Mouse (Mus musculus) embryonic facial prominence, embryonic 14.5 days (tissue): ENCODE measurements at regions not wholly inside any gene's neighbourhood (a gene's known extent, or its start where the extent isn't known, plus 50 kb on each side); places are given as distances from the start of the nearest gene placed in this dataset.

Experiments used
- ATAC-seq: fragments of 200-750 bp; cut with Nextera tagmentation; 2 replicates; pipeline ENCODE4 v1.8.0; 2017; ENCODE audit warnings: low read depth, moderate number of reproducible peaks, moderate TSS enrichment
- DNase-seq: peaks from one replicate; pipeline ENCODE4 v3.0.0-alpha.2; 2015; ENCODE audit warnings: low spot score
- H3K27ac ChIP-seq: fragments of 300-500 bp; sonication (generic); replicated peaks from 2 replicates; pipeline ENCODE4 v1.5.1; 2014; ENCODE audit warnings: low read depth, mild to moderate bottlenecking, low read length, moderate library complexity
- H3K27me3 ChIP-seq: fragments of 300-500 bp; sonication (generic); replicated peaks from 2 replicates; pipeline ENCODE4 v1.6.1; 2014; ENCODE audit warnings: low read length; ENCODE audit not compliant: control insufficient read depth, insufficient read depth
- H3K36me3 ChIP-seq: fragments of 300-500 bp; sonication (generic); 2 replicates; pipeline ENCODE4 v1.6.1; 2014; ENCODE audit warnings: low read length, mixed read lengths; ENCODE audit not compliant: control insufficient read depth, insufficient read depth
- H3K4me1 ChIP-seq: fragments of 300-500 bp; sonication (generic); 2 replicates; pipeline ENCODE4 v1.6.1; 2014; ENCODE audit warnings: antibody characterized with exemption, low read length; ENCODE audit not compliant: control insufficient read depth, insufficient read depth
- H3K4me2 ChIP-seq: fragments of 300-500 bp; sonication (generic); 2 replicates; pipeline ENCODE4 v1.6.1; 2014; ENCODE audit warnings: low read depth, mild to moderate bottlenecking, low read length, moderate library complexity, mixed read lengths
- H3K4me3 ChIP-seq: fragments of 300-500 bp; sonication (generic); 2 replicates; pipeline ENCODE4 v1.5.1; 2014; ENCODE audit warnings: low read depth, mild to moderate bottlenecking, low read length
- H3K9ac ChIP-seq: fragments of 300-500 bp; sonication (generic); 2 replicates; pipeline ENCODE4 v1.6.1; 2014; ENCODE audit warnings: low read depth, mild to moderate bottlenecking, low read length, moderate library complexity, mixed read lengths
- H3K9me3 ChIP-seq: fragments of 300-500 bp; sonication (generic); 2 replicates; pipeline ENCODE4 v1.6.1; 2016; ENCODE audit warnings: low read length; ENCODE audit not compliant: control insufficient read depth
- WGBS: fragments of 180-500 bp; shearing (Covaris S2); extraction: QIAGEN DNeasy Blood & Tissue Kit; methylation state at CpG from one replicate; pipeline ENCODE4 v1.1.7; 2014; 5-methylcytosine and 5-hydroxymethylcytosine counted together

DNA sequence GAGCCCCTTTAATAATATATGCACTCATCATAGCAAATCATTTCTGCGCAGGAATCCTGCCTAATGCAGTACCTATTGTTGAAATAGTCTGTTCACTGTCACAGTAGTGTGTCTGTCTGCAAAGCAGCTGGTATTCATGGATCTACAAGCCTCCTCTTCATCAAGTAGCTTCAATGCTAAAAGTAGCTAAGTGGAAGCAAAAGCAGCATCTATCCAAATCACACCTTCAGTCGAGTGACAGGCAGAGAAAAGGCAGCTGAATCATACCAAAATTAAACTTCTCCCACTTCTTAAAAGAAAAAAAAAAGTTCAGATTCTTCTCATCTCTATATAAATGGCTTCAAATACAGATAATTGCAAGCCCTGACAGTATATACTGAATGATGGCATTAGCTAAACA is 96.2 kb upstream of the Setmar start:
- Histone ChIP-seq H3K4me2 (no peak overlapping the region), H3K27ac (no peak overlapping the region), H3K36me3 (no peaks in the 10 kb centered on the region), H3K9me3 (no peaks in the 10 kb centered on the region), H3K4me1 (no peaks in the 10 kb centered on the region), H3K9ac (no peak overlapping the region), H3K4me3 (no peak overlapping the region), H3K27me3 (no peaks in the 10 kb centered on the region)
- DNase-seq, result no peak
- 84% methylated on average over 2 of the region's 2 CpGs for WGBS
- ATAC-seq, result no peak

DNA sequence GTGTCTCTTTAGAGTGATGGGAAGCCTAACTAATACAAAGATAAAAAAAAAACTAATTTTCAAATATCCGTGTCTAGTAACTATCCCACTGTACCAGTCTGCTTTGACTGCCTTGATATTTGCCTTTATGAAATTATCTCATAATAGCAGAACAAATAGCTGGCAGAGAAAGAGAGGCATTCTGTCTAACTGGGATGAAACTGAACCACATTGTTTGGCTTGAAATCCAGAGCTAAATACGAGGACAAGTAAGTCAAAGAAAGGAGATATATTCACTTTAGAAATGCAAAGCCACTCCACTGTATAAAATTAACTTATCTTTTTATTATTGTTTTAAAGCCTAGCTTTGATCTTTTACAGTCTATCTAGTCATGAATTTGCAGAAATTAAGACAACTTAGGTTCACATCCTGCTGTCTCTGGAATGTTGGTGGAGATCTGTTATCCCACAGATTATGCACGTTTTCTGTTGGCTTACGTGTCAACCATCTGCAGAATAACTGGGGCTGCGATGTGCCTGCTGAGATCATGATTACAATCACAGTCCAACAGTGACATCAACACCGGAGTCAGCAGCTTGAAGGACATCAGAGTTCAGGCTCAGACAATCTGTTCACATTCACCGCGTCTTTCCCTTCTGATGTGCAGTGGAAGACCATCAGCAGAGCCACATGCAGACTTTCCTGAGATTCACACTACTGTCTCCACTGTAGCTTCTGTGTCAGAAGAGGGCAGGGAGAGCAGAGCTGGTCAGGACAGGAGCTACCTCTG is 65.7 kb upstream of the Setmar start:
- 79% methylated on average over 8 of the region's 8 CpGs for WGBS
- DNase-seq (no peak), ATAC-seq (no peak)
- no peaks in the 10 kb centered on the region for H3K4me1 ChIP-seq
- H3K27ac ChIP-seq, result no peak overlapping the region
- H3K9me3 ChIP-seq, result no peaks in the 10 kb centered on the region
- H3K27me3 ChIP-seq, result no peaks in the 10 kb centered on the region
- no peak overlapping the region for H3K9ac ChIP-seq
- H3K36me3 ChIP-seq, result no peaks in the 10 kb centered on the region
- H3K4me3 ChIP-seq, result no peak overlapping the region
- H3K4me2 ChIP-seq, result no peak overlapping the region

DNA sequence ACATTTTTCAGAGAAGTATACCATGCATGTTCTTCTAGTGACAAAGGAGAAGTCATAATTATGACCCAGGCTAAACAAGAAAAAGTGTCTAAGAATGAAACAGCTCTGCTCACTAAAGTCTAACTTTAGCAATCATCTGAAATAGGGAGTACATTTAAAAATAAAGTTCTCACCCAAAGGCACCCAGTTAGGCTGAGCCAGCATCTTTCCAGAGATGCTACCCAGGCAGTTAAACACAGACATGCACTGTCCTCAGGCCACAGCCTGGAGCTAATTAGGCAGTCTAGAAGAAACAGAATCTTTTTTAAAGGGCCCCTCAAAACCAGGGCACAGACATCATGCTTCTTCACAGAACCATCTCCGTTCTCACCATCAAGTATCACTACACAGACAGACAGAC is 61.6 kb upstream of the Setmar start:
- no peaks in the 10 kb centered on the region for H3K27me3 ChIP-seq
- 78% methylated on average over 1 of the region's 1 CpGs for WGBS
- no peak overlapping the region for H3K4me2 ChIP-seq
- H3K36me3 ChIP-seq, result no peaks in the 10 kb centered on the region
- no peak for DNase-seq
- H3K27ac ChIP-seq, result no peak overlapping the region
- no peaks in the 10 kb centered on the region for H3K9me3 ChIP-seq
- H3K4me3 ChIP-seq, result no peak overlapping the region
- ATAC-seq, result no peak
- no peaks in the 10 kb centered on the region for H3K4me1 ChIP-seq
- no peak overlapping the region for H3K9ac ChIP-seq

DNA sequence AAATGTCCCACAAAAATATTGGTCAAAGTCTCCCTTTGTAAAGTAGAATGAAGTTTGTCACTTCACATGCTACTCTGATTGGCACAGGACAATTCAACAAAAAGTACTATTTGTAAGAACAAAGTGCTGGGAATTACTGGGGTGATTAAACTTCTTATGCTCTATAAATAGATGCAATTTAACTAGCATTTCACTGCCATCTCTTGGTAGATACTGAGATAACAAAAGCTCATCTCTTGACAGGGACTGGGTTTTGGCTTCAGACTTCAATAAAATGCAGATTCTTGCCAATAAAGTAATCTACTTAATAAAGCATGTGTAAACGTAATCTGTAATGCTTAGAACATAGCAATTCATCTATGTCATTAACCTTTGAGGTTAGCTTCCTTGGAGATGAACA is 56.5 kb upstream of the Setmar start:
- H3K27me3 ChIP-seq, result no peaks in the 10 kb centered on the region
- H3K4me2 ChIP-seq, result no peak overlapping the region
- H3K36me3 ChIP-seq, result no peaks in the 10 kb centered on the region
- H3K9ac ChIP-seq, result no peak overlapping the region
- H3K27ac ChIP-seq, result no peak overlapping the region
- WGBS, result 59% methylated on average over 1 of the region's 1 CpGs
- ATAC-seq, result no peak
- H3K9me3 ChIP-seq, result no peaks in the 10 kb centered on the region
- DNase-seq, result no peak
- H3K4me3 ChIP-seq, result no peak overlapping the region
- H3K4me1 ChIP-seq, result no peaks in the 10 kb centered on the region
